Mouse (Mus musculus) heart, adult 2 months (tissue): ENCODE measurements around the gene Slc13a5. TPM values are rescaled to one million over a fixed set of nuclear protein-coding genes. Genes with fewer than 3 reads are reported as not detected.

Experiments used
- DNase-seq, 2 experiments: peaks; one replicate each; pipeline ENCODE4 v3.0.0; 2021
- H3K27ac ChIP-seq: fragments of 200-600 bp; 2 replicates; pipeline ENCODE4 v1.8.1; 2022
- H3K27me3 ChIP-seq: fragments of 200-500 bp; 2 replicates; pipeline ENCODE4 v1.6.1; 2012; ENCODE audit warnings: mild to moderate bottlenecking, low read length, inconsistent platforms, mixed read lengths; ENCODE audit not compliant: control insufficient read depth, insufficient read depth
- H3K36me3 ChIP-seq: fragments of 200-500 bp; 2 replicates; pipeline ENCODE4 v1.6.1; 2012; ENCODE audit warnings: low read length, inconsistent platforms; ENCODE audit not compliant: control insufficient read depth, insufficient read depth
- H3K4me1 ChIP-seq: fragments of 200-500 bp; 2 replicates; pipeline ENCODE4 v1.6.1; 2011; ENCODE audit warnings: low read length; ENCODE audit not compliant: control insufficient read depth, insufficient read depth
- H3K4me3 ChIP-seq: fragments of 200-600 bp; 2 replicates; pipeline ENCODE4 v1.8.1; 2022
- H3K79me2 ChIP-seq: fragments of 200-500 bp; replicated peaks from 2 replicates; pipeline ENCODE4 v1.6.1; 2012; ENCODE audit warnings: mild to moderate bottlenecking, inconsistent platforms, low read length, moderate library complexity, mixed read lengths; ENCODE audit not compliant: control insufficient read depth, insufficient read depth
- H3K9ac ChIP-seq: fragments of 200-500 bp; 2 replicates; pipeline ENCODE4 v1.6.1; 2012; ENCODE audit warnings: low read depth, mild to moderate bottlenecking, control low read depth, inconsistent platforms, low read length, mixed read lengths
- CTCF ChIP-seq: fragments of 200-600 bp; IDR thresholded peaks from 2 replicates; pipeline ENCODE4 v1.8.1; 2022; ENCODE audit warnings: antibody characterized with exemption, mild to moderate bottlenecking, moderate library complexity
- EP300 ChIP-seq: fragments of 200-500 bp; IDR thresholded peaks from 2 replicates; pipeline ENCODE4 v1.6.1; 2011; ENCODE audit warnings: low read depth, low read length, control low read depth; ENCODE audit not compliant: insufficient read depth
- POLR2A ChIP-seq: fragments of 200-500 bp; IDR thresholded peaks from 2 replicates; pipeline ENCODE4 v1.6.1; 2011; ENCODE audit warnings: mild to moderate bottlenecking, low read depth, low read length, control low read depth; ENCODE audit not compliant: insufficient read depth
- WGBS: fragments of 180-500 bp; shearing (Covaris S2); methylation state at CpG from one replicate; pipeline ENCODE4 v1.1.7; 2018; 5-methylcytosine and 5-hydroxymethylcytosine counted together
- intact Hi-C: fragments of 180-260 bp; cut with DNase I; formaldehyde crosslinking; loops from one replicate; pipeline ENCODE4 v1.15.1; 2025
- polyA plus RNA-seq: library from polyadenylated mRNA; depleted of rRNA; stranded (reverse); fragments of >200 nt; gene quantifications from 2 replicates; pipeline ENCODE4 v1.2.3, GENCODE M21; 2012
- total RNA-seq, 2 experiments: library from RNA; stranded (reverse); gene quantifications; 2 replicates each; pipeline ENCODE4 v1.2.3; 2021

Gene Slc13a5
- total and polyA plus RNA-seq, 3 experiments = 0.06 TPM; not detected in 2

DNA sequence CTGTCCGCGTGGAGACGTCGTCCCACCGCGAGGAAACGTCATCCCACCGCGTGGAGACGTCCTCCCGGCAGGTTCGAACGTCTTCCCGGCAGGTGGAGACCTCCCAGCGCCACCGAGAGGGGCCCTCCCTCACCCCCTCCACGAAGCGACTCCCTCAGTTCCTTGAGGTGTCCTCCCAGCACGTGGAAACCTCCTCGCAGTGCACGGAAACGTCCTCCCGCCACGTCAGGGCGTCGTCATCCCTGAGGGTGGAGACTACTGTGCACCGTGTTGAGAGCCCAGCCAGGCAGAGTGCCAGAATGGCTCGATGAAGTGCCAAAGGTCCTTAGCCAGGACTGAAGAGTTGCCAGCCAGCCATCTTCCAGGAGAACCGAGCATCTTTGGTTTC is 51.6 kb downstream of the Slc13a5 start, which contains the start of gene Med31:
Gene Med31, minus strand, starts transcription at position 183 of the 388 bp plus-strand sequence.
- intact Hi-C loops = loop anchor here (5.0 kb wide), 1 partner anchor 87 kb away; the partner anchor contains the start of gene Xaf1
- Histone ChIP-seq H3K27ac (peak within 1 kb of the TSS; percentile 85), H3K79me2 (no peaks in the 10 kb centered on the region), H3K4me3 (peak within 1 kb of the TSS; percentile 84), H3K27me3 (no peaks in the 10 kb centered on the region), H3K9ac (peak within 1 kb of the TSS; percentile 75), H3K36me3 (no peaks in the 10 kb centered on the region), H3K4me1 (peaks cover 2% of the 10 kb centered on the region; the same call in 1 of the 2 replicates)
- under 1% methylated on average over 29 of the region's 29 CpGs for WGBS
- DNase-seq = peak; percentile 82 to 84
- TF ChIP-seq CTCF (no peak), EP300 (0 out of 2 replicates have a peak, but pooled peaks have one; percentile 20), POLR2A (no peak; the same call in 1 of the 2 replicates)

GRCm38 (mm10) chr11:72214591-72215409 is 52.2 kb downstream of the Slc13a5 start:
- H3K36me3 ChIP-seq = no peaks in the 10 kb centered on the region
- peak overlapping the region; percentile 85 for H3K27ac ChIP-seq
- WGBS = under 1% methylated on average over 51 of the region's 51 CpGs
- DNase-seq = peak; percentile 93 to 95
- H3K4me1 ChIP-seq = peaks cover 2% of the 10 kb centered on the region; the same call in 1 of the 2 replicates
- no peaks in the 10 kb centered on the region for H3K27me3 ChIP-seq
- TF ChIP-seq EP300 = 0 out of 2 replicates have a peak, but pooled peaks have one; percentile 44
- no peak for TF ChIP-seq CTCF
- TF ChIP-seq POLR2A = peak; percentile 90
- peak overlapping the region; percentile 84 for H3K4me3 ChIP-seq
- intact Hi-C loops = loop anchor here (5.0 kb wide), 1 partner anchor 88 kb away; the partner anchor contains the start of gene Xaf1
- H3K9ac ChIP-seq = peak overlapping the region; percentile 75
- no peaks in the 10 kb centered on the region for H3K79me2 ChIP-seq

DNA sequence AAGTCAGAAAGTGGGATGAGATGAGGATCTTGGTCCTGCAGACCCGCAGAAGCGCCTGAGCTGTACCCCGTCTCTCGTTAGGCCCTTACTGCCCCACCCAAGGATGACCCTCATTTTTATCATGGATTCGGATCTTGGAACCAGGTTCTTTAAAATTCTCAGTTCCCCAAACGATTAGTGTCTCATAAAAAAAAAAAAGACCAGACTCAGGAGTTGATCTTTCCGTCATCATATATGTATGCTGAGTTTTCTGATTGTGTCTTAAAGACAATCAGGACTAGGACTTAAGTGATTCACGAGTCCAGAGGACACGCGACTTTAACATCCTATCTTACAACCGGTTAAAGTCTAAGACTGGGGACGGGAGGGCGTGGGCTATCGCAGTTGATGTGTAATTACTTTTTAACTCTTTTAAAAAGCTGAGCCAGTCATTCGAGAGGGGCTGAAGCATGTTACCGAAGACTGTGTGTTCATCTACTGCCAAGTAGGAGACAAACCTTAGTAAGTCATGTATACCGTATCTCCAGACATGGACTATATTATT is 59.1 kb downstream of the Slc13a5 start:
- TF ChIP-seq CTCF (no peak), POLR2A (no peak), EP300 (no peak)
- H3K27ac ChIP-seq = peak overlapping the region; percentile 78
- H3K4me1 ChIP-seq = peaks cover 7% of the 10 kb centered on the region
- peak overlapping the region; percentile 73 for H3K4me3 ChIP-seq
- H3K36me3 ChIP-seq = no peaks in the 10 kb centered on the region
- intact Hi-C loops = loop anchor here (2.0 kb wide), 1 partner anchor 155 kb away; no protein-coding TSS in a partner anchor
- peak overlapping the region; percentile 79 for H3K9ac ChIP-seq
- H3K27me3 ChIP-seq = no peaks in the 10 kb centered on the region
- peaks cover 8% of the 10 kb centered on the region; the same call in 1 of the 2 replicates for H3K79me2 ChIP-seq
- DNase-seq = no peak
- 7% methylated on average over 17 of the region's 17 CpGs for WGBS

GRCm38 (mm10) chr11:72207204-72207833 is 59.7 kb downstream of the Slc13a5 start, which contains the start of the genes 4933427D14Rik and Txndc17:
Gene 4933427D14Rik (minus strand): TSS chr11:72207459.
Gene Txndc17 (plus strand): TSS chr11:72207547.
- intact Hi-C loops = loop anchor here (2.0 kb wide), 1 partner anchor 155 kb away; no protein-coding TSS in a partner anchor
- Histone ChIP-seq H3K36me3 (no peaks in the 10 kb centered on the region), H3K4me1 (peaks cover 7% of the 10 kb centered on the region), H3K9ac (peak within 1 kb of the TSS; percentile 85), H3K4me3 (peak within 1 kb of the TSS; percentile 73), H3K79me2 (peaks cover 8% of the 10 kb centered on the region; the same call in 1 of the 2 replicates), H3K27ac (peak within 1 kb of the TSS; percentile 78), H3K27me3 (no peaks in the 10 kb centered on the region)
- WGBS = under 1% methylated on average over 42 of the region's 42 CpGs
- no peak for TF ChIP-seq EP300
- peak; percentile 87 for TF ChIP-seq POLR2A
- TF ChIP-seq CTCF = no peak
- peak; percentile 92 to 93 for DNase-seq

- H3K27ac ChIP-seq = peak within 1 kb of the TSS; percentile 78
- WGBS = 1% methylated on average over 43 of the region's 43 CpGs
- intact Hi-C loops = loop anchor here (2.0 kb wide), 1 partner anchor 154 kb away; no protein-coding TSS in a partner anchor
- peak within 1 kb of the TSS; percentile 85 for H3K9ac ChIP-seq
- TF ChIP-seq EP300 = no peak
- peak; percentile 29 for TF ChIP-seq CTCF
- DNase-seq = peak in 1 of 2 experiments; percentile 15
- H3K27me3 ChIP-seq = no peaks in the 10 kb centered on the region
- H3K4me1 ChIP-seq = peaks cover 7% of the 10 kb centered on the region
- H3K4me3 ChIP-seq = peak within 1 kb of the TSS; percentile 73
- H3K36me3 ChIP-seq = no peaks in the 10 kb centered on the region
- H3K79me2 ChIP-seq = peaks cover 8% of the 10 kb centered on the region; the same call in 1 of the 2 replicates
These were observed 60.5 kb downstream of the Slc13a5 start, which contains the start of gene Gm43951 for GRCm38 (mm10) chr11:72206341-72207203. Gene Gm43951 (minus strand): TSS chr11:72206840.
